Mouse (Mus musculus): ENCODE measurements around the gene Kifc3. TPM values are rescaled to one million over a fixed set of nuclear protein-coding genes. Genes with fewer than 3 reads are reported as not detected.

Kifc3 gene
- polyA plus RNA-seq, 1 experiment from 2014 or later = 21.6 TPM

GRCm38 (mm10) chr8:95215709-95216360 lies 13.2 kb upstream of the Kifc3 start:
- DNase-seq (ENCODE audit: low spot score) = no peak

GRCm38 (mm10) chr8:95209924-95210323 lies 7.3 kb upstream of the Kifc3 start:
- 16% methylated on average over 11 of the region's 11 CpGs for WGBS
- ATAC-seq (replicated peaks; ENCODE audit: low FRiP score, low TSS enrichment, low read depth) (no peak), DNase-seq (ENCODE audit: low spot score) (peak; percentile 59)
- Histone ChIP-seq H3K36me3 (ENCODE audit: control insufficient read depth, insufficient read depth, low read length) (no peaks in the 10 kb centered on the region), H3K9ac (ENCODE audit: low read length) (no peak overlapping the region), H3K27me3 (replicated peaks; ENCODE audit: control insufficient read depth, insufficient read depth, low read length) (no peaks in the 10 kb centered on the region), H3K9me3 (ENCODE audit: control insufficient read depth, low read length) (no peaks in the 10 kb centered on the region), H3K4me2 (ENCODE audit: low read length) (0 out of 2 replicates have a peak overlapping the region, but pooled peaks have one; percentile 18), H3K4me1 (replicated peaks; ENCODE audit: control insufficient read depth, insufficient read depth, low read length) (peaks cover 3% of the 10 kb centered on the region; the same call in 1 of the 2 replicates), H3K27ac (ENCODE audit: low read depth) (no peak overlapping the region), H3K4me3 (ENCODE audit: low read depth, low read length) (no peak overlapping the region)

More at GRCm38 (mm10) chr8:95215709-95216360, 13.2 kb upstream of the Kifc3 start:
- no peak overlapping the region for H3K4me3 ChIP-seq (ENCODE audit: low read depth, low read length)
- peaks cover 6% of the 10 kb centered on the region for H3K4me1 ChIP-seq (replicated peaks; ENCODE audit: control insufficient read depth, insufficient read depth, low read length)
- no peak overlapping the region for H3K27ac ChIP-seq (ENCODE audit: low read depth)
- H3K27me3 ChIP-seq (replicated peaks; ENCODE audit: control insufficient read depth, insufficient read depth, low read length) = no peaks in the 10 kb centered on the region
- H3K9ac ChIP-seq (ENCODE audit: low read length) = no peak overlapping the region
- H3K36me3 ChIP-seq (ENCODE audit: control insufficient read depth, insufficient read depth, low read length) = no peaks in the 10 kb centered on the region
- no peak overlapping the region for H3K4me2 ChIP-seq (ENCODE audit: low read length)
- 74% methylated on average over 11 of the region's 11 CpGs for WGBS
- H3K9me3 ChIP-seq (ENCODE audit: control insufficient read depth, low read length) = no peaks in the 10 kb centered on the region
- ATAC-seq (replicated peaks; ENCODE audit: low FRiP score, low TSS enrichment, low read depth) = no peak

- no peaks in the 10 kb centered on the region for H3K27me3 ChIP-seq (replicated peaks; ENCODE audit: control insufficient read depth, insufficient read depth, low read length)
- H3K27ac ChIP-seq (ENCODE audit: low read depth) = no peak overlapping the region
- ATAC-seq (replicated peaks; ENCODE audit: low FRiP score, low TSS enrichment, low read depth) (no peak), DNase-seq (ENCODE audit: low spot score) (no peak)
- 13% methylated on average over 8 of the region's 8 CpGs for WGBS
- H3K36me3 ChIP-seq (ENCODE audit: control insufficient read depth, insufficient read depth, low read length) = no peaks in the 10 kb centered on the region
- peaks cover 3% of the 10 kb centered on the region; the same call in 1 of the 2 replicates for H3K4me1 ChIP-seq (replicated peaks; ENCODE audit: control insufficient read depth, insufficient read depth, low read length)
- H3K4me3 ChIP-seq (ENCODE audit: low read depth, low read length) = no peak overlapping the region
- no peak overlapping the region for H3K9ac ChIP-seq (ENCODE audit: low read length)
- no peak overlapping the region for H3K4me2 ChIP-seq (ENCODE audit: low read length)
- H3K9me3 ChIP-seq (ENCODE audit: control insufficient read depth, low read length) = no peaks in the 10 kb centered on the region
Observed at GRCm38 (mm10) chr8:95205946-95206345, 3.3 kb upstream of the Kifc3 start.

GRCm38 (mm10) chr8:95204039-95204380 lies 1.4 kb upstream of the Kifc3 start:
- DNase-seq (ENCODE audit: low spot score) = peak; percentile 87
- Histone ChIP-seq H3K4me1 (replicated peaks; ENCODE audit: control insufficient read depth, insufficient read depth, low read length) (no peaks in the 10 kb centered on the region), H3K27ac (ENCODE audit: low read depth) (no peak overlapping the region), H3K4me2 (ENCODE audit: low read length) (no peak overlapping the region), H3K4me3 (ENCODE audit: low read depth, low read length) (no peak overlapping the region), H3K36me3 (ENCODE audit: control insufficient read depth, insufficient read depth, low read length) (no peaks in the 10 kb centered on the region), H3K9ac (ENCODE audit: low read length) (no peak overlapping the region), H3K27me3 (replicated peaks; ENCODE audit: control insufficient read depth, insufficient read depth, low read length) (no peaks in the 10 kb centered on the region), H3K9me3 (ENCODE audit: control insufficient read depth, low read length) (no peaks in the 10 kb centered on the region)
- peak; percentile 74 for ATAC-seq (replicated peaks; ENCODE audit: low FRiP score, low TSS enrichment, low read depth)
- WGBS = 16% methylated on average over 10 of the region's 10 CpGs

GRCm38 (mm10) chr8:95203326-95204038 lies 870 bp upstream of the Kifc3 start:
- Histone ChIP-seq H3K9ac (ENCODE audit: low read length) (no peak overlapping the region), H3K27me3 (replicated peaks; ENCODE audit: control insufficient read depth, insufficient read depth, low read length) (no peaks in the 10 kb centered on the region), H3K27ac (ENCODE audit: low read depth) (no peak overlapping the region), H3K4me2 (ENCODE audit: low read length) (no peak overlapping the region), H3K4me1 (replicated peaks; ENCODE audit: control insufficient read depth, insufficient read depth, low read length) (no peaks in the 10 kb centered on the region), H3K36me3 (ENCODE audit: control insufficient read depth, insufficient read depth, low read length) (no peaks in the 10 kb centered on the region), H3K4me3 (ENCODE audit: low read depth, low read length) (no peak overlapping the region), H3K9me3 (ENCODE audit: control insufficient read depth, low read length) (no peaks in the 10 kb centered on the region)
- peak; percentile 7; the same call in 1 of the 2 replicates for ATAC-seq (replicated peaks; ENCODE audit: low FRiP score, low TSS enrichment, low read depth)
- WGBS = 47% methylated on average over 9 of the region's 9 CpGs
- no peak for DNase-seq (ENCODE audit: low spot score)

GRCm38 (mm10) chr8:95202056-95202570 lies 499 bp downstream of the Kifc3 start:
- Histone ChIP-seq H3K9ac (ENCODE audit: low read length) (no peak overlapping the region), H3K4me1 (replicated peaks; ENCODE audit: control insufficient read depth, insufficient read depth, low read length) (no peaks in the 10 kb centered on the region)
- ATAC-seq (replicated peaks; ENCODE audit: low FRiP score, low TSS enrichment, low read depth) = no peak

GRCm38 (mm10) chr8:95201491-95201890 lies 1.1 kb downstream of the Kifc3 start:
- no peak for DNase-seq (ENCODE audit: low spot score)
- Histone ChIP-seq H3K27me3 (replicated peaks; ENCODE audit: control insufficient read depth, insufficient read depth, low read length) (no peaks in the 10 kb centered on the region), H3K4me2 (ENCODE audit: low read length) (no peak overlapping the region), H3K9ac (ENCODE audit: low read length) (no peak overlapping the region), H3K4me3 (ENCODE audit: low read depth, low read length) (no peak overlapping the region), H3K9me3 (ENCODE audit: control insufficient read depth, low read length) (no peaks in the 10 kb centered on the region), H3K27ac (ENCODE audit: low read depth) (no peak overlapping the region), H3K36me3 (ENCODE audit: control insufficient read depth, insufficient read depth, low read length) (no peaks in the 10 kb centered on the region), H3K4me1 (replicated peaks; ENCODE audit: control insufficient read depth, insufficient read depth, low read length) (no peaks in the 10 kb centered on the region)
- 57% methylated on average over 7 of the region's 7 CpGs for WGBS
- ATAC-seq (replicated peaks; ENCODE audit: low FRiP score, low TSS enrichment, low read depth) = no peak

More at GRCm38 (mm10) chr8:95202056-95202570, 499 bp downstream of the Kifc3 start:
- Histone ChIP-seq H3K4me3 (ENCODE audit: low read depth, low read length) (no peak overlapping the region), H3K4me2 (ENCODE audit: low read length) (peak overlapping the region; percentile 22), H3K36me3 (ENCODE audit: control insufficient read depth, insufficient read depth, low read length) (no peaks in the 10 kb centered on the region), H3K27ac (ENCODE audit: low read depth) (no peak overlapping the region; the same call in 1 of the 2 replicates), H3K27me3 (replicated peaks; ENCODE audit: control insufficient read depth, insufficient read depth, low read length) (no peaks in the 10 kb centered on the region), H3K9me3 (ENCODE audit: control insufficient read depth, low read length) (no peaks in the 10 kb centered on the region)
- 67% methylated on average over 8 of the region's 8 CpGs for WGBS
- DNase-seq (ENCODE audit: low spot score) = no peak

GRCm38 (mm10) chr8:95200001-95200405 lies 2.6 kb downstream of the Kifc3 start:
- H3K4me1 ChIP-seq (replicated peaks; ENCODE audit: control insufficient read depth, insufficient read depth, low read length) = no peaks in the 10 kb centered on the region
- no peak overlapping the region for H3K9ac ChIP-seq (ENCODE audit: low read length)
- 72% methylated on average over 9 of the region's 9 CpGs for WGBS
- no peak for ATAC-seq (replicated peaks; ENCODE audit: low FRiP score, low TSS enrichment, low read depth)
- no peak overlapping the region for H3K4me3 ChIP-seq (ENCODE audit: low read depth, low read length)
- H3K9me3 ChIP-seq (ENCODE audit: control insufficient read depth, low read length) = no peaks in the 10 kb centered on the region
- no peak overlapping the region for H3K27ac ChIP-seq (ENCODE audit: low read depth)
- H3K27me3 ChIP-seq (replicated peaks; ENCODE audit: control insufficient read depth, insufficient read depth, low read length) = no peaks in the 10 kb centered on the region
- H3K4me2 ChIP-seq (ENCODE audit: low read length) = no peak overlapping the region
- DNase-seq (ENCODE audit: low spot score) = no peak
- no peaks in the 10 kb centered on the region for H3K36me3 ChIP-seq (ENCODE audit: control insufficient read depth, insufficient read depth, low read length)

Data from intestine, embryonic 14.5 days (tissue).